Mouse (Mus musculus) MEL (cell line): ENCODE measurements at regions not wholly inside any gene's neighbourhood (a gene's known extent, or its start where the extent isn't known, plus 50 kb on each side); places are given as distances from the start of the nearest gene placed in this dataset.

Experiments
- DNase-seq: peaks from one replicate; pipeline ENCODE4 v3.0.0; 2011; ENCODE audit warnings: low read depth, low spot score
- H3K27ac ChIP-seq: 2 replicates; pipeline ENCODE4 v1.5.1; 2012; ENCODE audit warnings: low read depth, mild to moderate bottlenecking, control low read depth, low read length, moderate library complexity; ENCODE audit not compliant: control insufficient read depth
- H3K27me3 ChIP-seq, 2 experiments: fragments of 150-350 bp in 1 of 2; sonication (generic) in 1 of 2; 2 replicates each; pipeline ENCODE4 v1.6.1; 2012; ENCODE audit warnings: low read length in 2 of 2, mild to moderate bottlenecking in 2 of 2, improper control_type of control experiment in 1 of 2, moderate library complexity in 1 of 2; ENCODE audit not compliant: insufficient read depth in 2 of 2, control insufficient read depth in 1 of 2
- H3K36me3 ChIP-seq, 2 experiments: 2 replicates each; pipeline ENCODE4 v1.6.1; 2012 to 2014; ENCODE audit warnings: low read length in 2 of 2, improper control_type of control experiment in 1 of 2, inconsistent platforms in 1 of 2, mild to moderate bottlenecking in 1 of 2; ENCODE audit not compliant: insufficient read depth in 2 of 2, control insufficient read depth in 1 of 2
- H3K4me1 ChIP-seq, 2 experiments: fragments of 150-350 bp in 1 of 2; sonication (generic) in 1 of 2; 2 replicates each; pipeline ENCODE4 v1.6.1; 2012; ENCODE audit warnings: low read length in 2 of 2, improper control_type of control experiment in 1 of 2, mild to moderate bottlenecking in 1 of 2; ENCODE audit not compliant: insufficient read depth in 2 of 2, control insufficient read depth in 1 of 2
- H3K4me3 ChIP-seq, 2 experiments: fragments of 150-350 bp in 1 of 2; sonication (generic) in 1 of 2; 2 replicates each; pipeline ENCODE4 v1.5.1; 2012; ENCODE audit warnings: low read depth in 2 of 2, low read length in 2 of 2, mild to moderate bottlenecking in 2 of 2, moderate library complexity in 2 of 2, control low read depth in 1 of 2, improper control_type of control experiment in 1 of 2; ENCODE audit not compliant: control insufficient read depth in 1 of 2, insufficient read depth in 1 of 2
- H3K79me2 ChIP-seq: 2 replicates; pipeline ENCODE4 v1.6.1; 2012; ENCODE audit warnings: mild to moderate bottlenecking, low read length, moderate library complexity; ENCODE audit not compliant: control insufficient read depth, poor library complexity, insufficient read depth
- H3K9ac ChIP-seq: 2 replicates; pipeline ENCODE4 v1.6.1; 2012; ENCODE audit warnings: low read depth, mild to moderate bottlenecking, control low read depth, low read length, moderate library complexity; ENCODE audit not compliant: control insufficient read depth, poor library complexity, severe bottlenecking
- H3K9me3 ChIP-seq: fragments of 150-350 bp; sonication (generic); replicated peaks from 2 replicates; pipeline ENCODE4 v1.6.1; 2012; ENCODE audit warnings: mild to moderate bottlenecking, low read length, improper control_type of control experiment, moderate library complexity; ENCODE audit not compliant: insufficient read depth
- BHLHE40 ChIP-seq: IDR thresholded peaks from 2 replicates; pipeline ENCODE4 v1.6.1; 2012; ENCODE audit warnings: low read depth, mild to moderate bottlenecking, inconsistent platforms, low read length, improper control_type of control experiment, borderline replicate concordance
- CTCF ChIP-seq, 3 experiments: IDR thresholded peaks in 2 of 3; conservative IDR thresholded peaks in 1 of 3; 2 replicates each; pipeline ENCODE4 v1.5.1; 2011 to 2012; ENCODE audit warnings: low read length in 3 of 3, low read depth in 2 of 3, mild to moderate bottlenecking in 2 of 3, improper control_type of control experiment in 1 of 3, inconsistent platforms in 1 of 3, mixed read lengths in 1 of 3, moderate library complexity in 1 of 3; ENCODE audit not compliant: control insufficient read depth in 1 of 3, insufficient read depth in 1 of 3, poor library complexity in 1 of 3, severe bottlenecking in 1 of 3
- EP300 ChIP-seq, 2 experiments: IDR thresholded peaks; 2 replicates each; pipeline ENCODE4 v1.6.1; 2011; ENCODE audit warnings: improper control_type of control experiment in 2 of 2, low read length in 2 of 2, low read depth in 1 of 2, mild to moderate bottlenecking in 1 of 2
- ETS1 ChIP-seq: IDR thresholded peaks from 2 replicates; pipeline ENCODE4 v1.6.1; 2012; ENCODE audit warnings: low read depth, mild to moderate bottlenecking, inconsistent platforms, low read length, improper control_type of control experiment, moderate library complexity
- GATA1 ChIP-seq: IDR thresholded peaks from 2 replicates; pipeline ENCODE4 v1.6.1; 2011; ENCODE audit warnings: low read depth, low read length, improper control_type of control experiment
- JUND ChIP-seq: IDR thresholded peaks from 2 replicates; pipeline ENCODE4 v1.6.1; 2011; ENCODE audit warnings: low read depth, mild to moderate bottlenecking, improper control_type of control experiment, low read length
- MAX ChIP-seq: IDR thresholded peaks from 2 replicates; pipeline ENCODE4 v1.6.1; 2011; ENCODE audit warnings: low read length, improper control_type of control experiment
- MAZ ChIP-seq: IDR thresholded peaks from 2 replicates; pipeline ENCODE4 v1.6.1; 2012; ENCODE audit warnings: low read depth, mild to moderate bottlenecking, inconsistent platforms, low read length, improper control_type of control experiment
- MXI1 ChIP-seq: IDR thresholded peaks from 2 replicates; pipeline ENCODE4 v1.6.1; 2011; ENCODE audit warnings: mild to moderate bottlenecking, low read depth, low read length, improper control_type of control experiment
- MYB ChIP-seq: IDR thresholded peaks from 2 replicates; pipeline ENCODE4 v1.6.1; 2011; ENCODE audit warnings: mild to moderate bottlenecking, low read depth, low read length, improper control_type of control experiment
- NRF1 ChIP-seq: IDR thresholded peaks from 2 replicates; pipeline ENCODE4 v1.6.1; 2014; ENCODE audit warnings: low read depth, mild to moderate bottlenecking, inconsistent platforms, low read length, improper control_type of control experiment, moderate library complexity; ENCODE audit not compliant: poor library complexity, insufficient read depth, severe bottlenecking
- POLR2A ChIP-seq, 2 experiments: IDR thresholded peaks; 2 replicates each; pipeline ENCODE4 v1.6.1; 2011 to 2012; ENCODE audit warnings: low read length in 2 of 2, mild to moderate bottlenecking in 2 of 2, control low read depth in 1 of 2, improper control_type of control experiment in 1 of 2, low read depth in 1 of 2, moderate library complexity in 1 of 2; ENCODE audit not compliant: control insufficient read depth in 1 of 2, insufficient read depth in 1 of 2, poor library complexity in 1 of 2
- POLR2AphosphoS2 ChIP-seq: IDR thresholded peaks from 2 replicates; pipeline ENCODE4 v1.6.1; 2011; ENCODE audit warnings: low read length, improper control_type of control experiment
- RAD21 ChIP-seq: IDR thresholded peaks from 2 replicates; pipeline ENCODE4 v1.6.1; 2011; ENCODE audit warnings: mild to moderate bottlenecking, low read depth, low read length, improper control_type of control experiment
- RCOR1 ChIP-seq: IDR thresholded peaks from 2 replicates; pipeline ENCODE4 v1.6.1; 2012; ENCODE audit warnings: low read depth, mild to moderate bottlenecking, inconsistent platforms, low read length, improper control_type of control experiment
- SMC3 ChIP-seq: IDR thresholded peaks from 2 replicates; pipeline ENCODE4 v1.6.1; 2011; ENCODE audit warnings: low read depth, low read length, improper control_type of control experiment
- TBP ChIP-seq: IDR thresholded peaks from 2 replicates; pipeline ENCODE4 v1.8.0; 2011; ENCODE audit warnings: low read depth, low read length, improper control_type of control experiment
- TCF12 ChIP-seq: IDR thresholded peaks from 2 replicates; pipeline ENCODE4 v1.6.1; 2014; ENCODE audit warnings: low read depth, mild to moderate bottlenecking, inconsistent platforms, low read length, improper control_type of control experiment, moderate library complexity
- UBTF ChIP-seq: IDR thresholded peaks from 2 replicates; pipeline ENCODE4 v1.6.1; 2012; ENCODE audit warnings: low read depth, mild to moderate bottlenecking, inconsistent platforms, low read length, improper control_type of control experiment, moderate library complexity, borderline replicate concordance; ENCODE audit not compliant: insufficient read depth
- USF1 ChIP-seq: IDR thresholded peaks from 2 replicates; pipeline ENCODE4 v1.6.1; 2014; ENCODE audit warnings: low read depth, mild to moderate bottlenecking, inconsistent platforms, low read length, improper control_type of control experiment, moderate library complexity
- ZKSCAN1 ChIP-seq: IDR thresholded peaks from 2 replicates; pipeline ENCODE4 v1.6.1; 2012; ENCODE audit warnings: low read depth, mild to moderate bottlenecking, inconsistent platforms, low read length, improper control_type of control experiment, moderate library complexity
- ZMIZ1 ChIP-seq: IDR thresholded peaks from 2 replicates; pipeline ENCODE4 v1.6.1; 2012; ENCODE audit warnings: low read depth, mild to moderate bottlenecking, inconsistent platforms, low read length, improper control_type of control experiment, moderate library complexity
- ZNF384 ChIP-seq: IDR thresholded peaks from 2 replicates; pipeline ENCODE4 v1.6.1; 2012; ENCODE audit warnings: low read depth, mild to moderate bottlenecking, inconsistent platforms, low read length, improper control_type of control experiment

DNA sequence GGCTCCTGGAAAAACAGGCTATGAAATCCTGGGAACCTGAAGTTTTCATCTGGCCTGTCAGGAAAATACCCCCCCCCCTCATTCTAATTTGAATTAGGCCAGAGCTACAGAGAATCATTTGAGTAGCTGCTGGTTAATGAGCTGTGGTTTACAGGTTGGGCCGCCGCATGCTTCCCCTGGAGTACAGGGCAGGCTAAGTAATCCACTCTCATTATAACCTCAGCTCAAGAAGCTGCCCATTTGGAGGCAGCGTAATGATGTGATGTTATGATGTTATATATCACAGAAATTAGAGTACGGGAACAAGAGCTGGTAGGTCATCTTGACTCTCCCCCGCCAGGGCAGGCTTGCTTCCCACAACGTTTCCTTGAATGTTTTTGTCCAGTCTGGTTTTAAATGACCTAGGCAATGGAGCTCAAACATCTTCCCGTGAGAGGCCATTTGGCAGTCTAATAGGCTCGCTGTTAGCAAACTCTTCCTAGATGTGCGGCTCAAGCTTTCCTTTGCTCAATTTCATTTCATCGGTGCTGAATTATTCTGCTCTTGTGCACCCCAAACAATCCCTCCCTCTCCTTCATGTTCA, 315.0 kb downstream of the D3Ertd751e start:
- Histone ChIP-seq H3K79me2 (no peaks in the 10 kb centered on the region), H3K36me3 (no peaks in the 10 kb centered on the region), H3K9ac (no peak overlapping the region), H3K27me3 (no peaks in the 10 kb centered on the region), H3K4me3 (no peak overlapping the region), H3K27ac (no peak overlapping the region), H3K9me3 (no peaks in the 10 kb centered on the region), H3K4me1 (no peaks in the 10 kb centered on the region)
- no peak for DNase-seq
- no peak for TF ChIP-seq ETS1
- no peak for TF ChIP-seq SMC3
- TF ChIP-seq JUND = no peak
- TF ChIP-seq POLR2AphosphoS2 = no peak
- no peak for TF ChIP-seq BHLHE40
- TF ChIP-seq ZMIZ1 = no peak
- TF ChIP-seq CTCF (IDR thresholded peaks at IDR 0.05 in 2 of 3, conservative IDR thresholded peaks at IDR 0.05 in 1 of 3; ENCODE audit: control insufficient read depth in 1 of 3, insufficient read depth in 1 of 3, low read depth in 2 of 3, low read length in 3 of 3, poor library complexity in 1 of 3, severe bottlenecking in 1 of 3) = no peak
- TF ChIP-seq ZKSCAN1 = no peak
- no peak for TF ChIP-seq MYB
- no peak for TF ChIP-seq POLR2A (IDR thresholded peaks at IDR 0.05; ENCODE audit: control insufficient read depth in 1 of 2, insufficient read depth in 1 of 2, low read depth in 1 of 2, low read length in 2 of 2, poor library complexity in 1 of 2)
- TF ChIP-seq ZNF384 = no peak
- TF ChIP-seq, all 39 proteins: peak for 0

GRCm38 (mm10) chr3:42065093-42065935, 322.9 kb downstream of the D3Ertd751e start:
- no peak overlapping the region for H3K4me3 ChIP-seq
- TF ChIP-seq MXI1 (no peak), NRF1 (no peak), POLR2A (IDR thresholded peaks at IDR 0.05; ENCODE audit: control insufficient read depth in 1 of 2, insufficient read depth in 1 of 2, low read depth in 1 of 2, low read length in 2 of 2, poor library complexity in 1 of 2) (no peak), TCF12 (no peak), TBP (no peak), EP300 (IDR thresholded peaks at IDR 0.05; ENCODE audit: low read depth in 1 of 2, low read length in 2 of 2) (no peak), MAZ (no peak), ZKSCAN1 (no peak), MAX (no peak), ETS1 (no peak), RAD21 (no peak), USF1 (no peak), JUND (no peak), MYB (no peak), UBTF (no peak), GATA1 (no peak), ZMIZ1 (no peak), RCOR1 (no peak)
- TF ChIP-seq, all 39 proteins: peak for 0
- Histone ChIP-seq H3K36me3 (no peaks in the 10 kb centered on the region), H3K79me2 (no peaks in the 10 kb centered on the region), H3K9me3 (no peaks in the 10 kb centered on the region), H3K4me1 (no peaks in the 10 kb centered on the region), H3K27ac (no peak overlapping the region), H3K27me3 (no peaks in the 10 kb centered on the region; a peak in 1 of 4 replicates), H3K9ac (no peak overlapping the region)
- no peak for DNase-seq
